Mouse (Mus musculus): ENCODE measurements around the gene Commd2. TPM values are rescaled to one million over a fixed set of nuclear protein-coding genes. Genes with fewer than 3 reads are reported as not detected.
A peak's percentile ranks its signal among the peaks of the same experiment; 100 is the strongest.

Gene Commd2
- polyA plus RNA-seq (2014; fragmentation: Nextera tagmentation; extraction: Ambion mirVana), result 70.9 and 77.5 TPM in 2 replicates

DNA sequence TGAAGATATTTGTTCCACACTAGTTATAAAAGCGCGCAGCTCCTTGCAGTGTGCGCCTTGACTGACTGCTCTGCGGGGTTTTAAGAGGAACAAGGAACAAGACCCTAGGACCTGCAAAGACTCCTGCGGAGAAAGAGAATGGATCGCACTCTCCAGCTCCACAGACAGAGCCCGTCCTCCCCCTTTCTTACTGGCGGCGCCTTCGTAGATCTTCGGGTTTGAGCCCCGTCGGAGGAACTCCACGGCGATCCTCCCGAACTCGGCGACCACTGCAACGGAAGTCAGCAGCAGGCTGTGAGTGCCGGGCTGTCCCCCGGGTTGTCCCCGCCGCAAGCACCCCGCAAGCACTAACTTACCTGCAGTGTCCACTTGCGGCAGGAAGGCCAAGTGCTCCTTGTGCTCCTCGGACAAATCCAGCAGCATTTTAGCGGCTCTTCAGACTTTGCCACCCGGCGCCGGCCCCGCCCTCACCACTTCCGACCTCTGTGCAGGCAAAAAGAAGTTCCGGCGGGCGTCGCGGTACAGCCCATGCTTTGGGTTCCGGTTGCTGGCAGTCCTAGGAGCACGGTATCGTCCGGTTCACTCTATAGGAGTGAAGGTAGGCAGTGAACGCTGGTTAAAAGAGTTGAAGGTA lies at the start of gene Commd2:
TSS of gene Commd2 (minus strand) at position 485 of the 634 bp plus-strand sequence.
- H3K27ac ChIP-seq (ENCODE audit: low read depth, low read length), result peak within 1 kb of the TSS; percentile 70; the same call in 1 of the 2 replicates
- 0 out of 2 replicates have a peak, but pooled peaks cover 5% of the 10 kb centered on the region for H3K4me1 ChIP-seq (ENCODE audit: control insufficient read depth, insufficient read depth, low read length)
- ATAC-seq (ENCODE audit: low read depth), result peak; percentile 99
- under 1% methylated on average over 42 of the region's 42 CpGs for WGBS
- H3K4me2 ChIP-seq (ENCODE audit: low read depth, low read length), result peak within 1 kb of the TSS; percentile 65
- H3K27me3 ChIP-seq (ENCODE audit: control insufficient read depth, insufficient read depth, low read length), result no peaks in the 10 kb centered on the region
- H3K9me3 ChIP-seq (ENCODE audit: control insufficient read depth, low read length), result no peaks in the 10 kb centered on the region
- H3K9ac ChIP-seq (replicated peaks; ENCODE audit: low read depth, low read length), result peak within 1 kb of the TSS; percentile 72
- H3K36me3 ChIP-seq (ENCODE audit: control insufficient read depth, insufficient read depth, low read length), result peaks cover 3% of the 10 kb centered on the region; the same call in 1 of the 2 replicates
- peak within 1 kb of the TSS; percentile 73 for H3K4me3 ChIP-seq (ENCODE audit: low read depth, low read length)

DNA sequence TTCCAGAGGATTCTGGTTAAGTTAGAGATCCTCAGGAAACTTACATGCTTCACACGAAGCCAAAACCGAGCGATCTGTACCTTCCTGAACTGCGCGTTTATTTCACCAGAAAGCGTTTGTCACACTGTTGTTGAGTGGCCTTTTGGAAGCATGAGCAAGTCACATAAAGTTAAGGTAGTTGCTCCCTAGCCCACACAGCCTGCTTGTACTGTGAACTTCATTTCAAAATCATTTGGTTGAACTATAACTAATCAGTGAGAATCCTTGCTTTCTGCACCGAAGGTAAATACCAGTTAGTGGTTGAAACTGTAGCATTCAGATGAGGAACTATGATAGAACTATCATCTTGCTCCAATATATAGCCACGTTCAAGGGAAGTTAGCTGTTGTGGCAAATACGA lies 45.3 kb upstream of the Commd2 start:
- H3K27me3 ChIP-seq (ENCODE audit: control insufficient read depth, insufficient read depth, low read length), result no peaks in the 10 kb centered on the region
- H3K36me3 ChIP-seq (ENCODE audit: control insufficient read depth, insufficient read depth, low read length), result no peaks in the 10 kb centered on the region
- 93% methylated on average over 9 of the region's 9 CpGs for WGBS
- no peak overlapping the region for H3K4me3 ChIP-seq (ENCODE audit: low read depth, low read length)
- H3K9ac ChIP-seq (replicated peaks; ENCODE audit: low read depth, low read length), result no peak overlapping the region
- no peak overlapping the region for H3K27ac ChIP-seq (ENCODE audit: low read depth, low read length)
- no peaks in the 10 kb centered on the region for H3K4me1 ChIP-seq (ENCODE audit: control insufficient read depth, insufficient read depth, low read length)
- no peak overlapping the region for H3K4me2 ChIP-seq (ENCODE audit: low read depth, low read length)
- no peaks in the 10 kb centered on the region for H3K9me3 ChIP-seq (ENCODE audit: control insufficient read depth, low read length)
- ATAC-seq (ENCODE audit: low read depth), result no peak

DNA sequence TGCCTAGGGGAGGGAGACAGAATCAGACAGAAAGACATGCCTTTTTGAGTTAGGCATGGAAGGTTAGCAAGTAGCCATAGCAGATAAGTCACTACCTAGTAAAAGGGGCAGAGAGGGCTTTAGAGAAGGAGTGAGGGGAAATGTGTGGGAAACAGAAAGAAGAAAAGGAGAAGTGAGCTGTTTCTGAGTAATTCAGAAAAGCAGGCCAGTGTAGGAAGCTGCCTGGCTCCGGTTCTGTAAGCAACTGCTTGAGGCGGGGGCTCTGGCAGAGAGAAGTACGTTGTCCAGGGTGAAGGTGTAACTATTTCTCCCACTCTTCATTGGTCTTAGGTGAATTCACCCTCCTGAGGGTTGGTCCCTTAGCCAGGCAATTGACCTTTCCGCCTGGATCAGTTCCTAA lies 44.7 kb upstream of the Commd2 start:
- Histone ChIP-seq H3K9ac (replicated peaks; ENCODE audit: low read depth, low read length) (no peak overlapping the region), H3K9me3 (ENCODE audit: control insufficient read depth, low read length) (no peaks in the 10 kb centered on the region), H3K4me1 (ENCODE audit: control insufficient read depth, insufficient read depth, low read length) (no peaks in the 10 kb centered on the region), H3K4me2 (ENCODE audit: low read depth, low read length) (no peak overlapping the region), H3K27me3 (ENCODE audit: control insufficient read depth, insufficient read depth, low read length) (no peaks in the 10 kb centered on the region), H3K36me3 (ENCODE audit: control insufficient read depth, insufficient read depth, low read length) (no peaks in the 10 kb centered on the region), H3K27ac (ENCODE audit: low read depth, low read length) (no peak overlapping the region), H3K4me3 (ENCODE audit: low read depth, low read length) (no peak overlapping the region)
- ATAC-seq (ENCODE audit: low read depth), result no peak
- 96% methylated on average over 4 of the region's 4 CpGs for WGBS

GRCm38 (mm10) chr3:57692719-57693118 lies 41.2 kb upstream of the Commd2 start, which contains the start of gene Ankub1:
TSS of gene Ankub1 (minus strand) at chr3:57692799.
- H3K9ac ChIP-seq (replicated peaks; ENCODE audit: low read depth, low read length), result no peak within 1 kb of the TSS
- no peak within 1 kb of the TSS for H3K27ac ChIP-seq (ENCODE audit: low read depth, low read length)
- H3K9me3 ChIP-seq (ENCODE audit: control insufficient read depth, low read length), result no peaks in the 10 kb centered on the region
- WGBS, result 47% methylated on average over 2 of the region's 2 CpGs
- no peak for ATAC-seq (ENCODE audit: low read depth)
- no peaks in the 10 kb centered on the region for H3K27me3 ChIP-seq (ENCODE audit: control insufficient read depth, insufficient read depth, low read length)
- no peaks in the 10 kb centered on the region for H3K4me1 ChIP-seq (ENCODE audit: control insufficient read depth, insufficient read depth, low read length)
- H3K4me3 ChIP-seq (ENCODE audit: low read depth, low read length), result no peak within 1 kb of the TSS
- H3K36me3 ChIP-seq (ENCODE audit: control insufficient read depth, insufficient read depth, low read length), result no peaks in the 10 kb centered on the region
- H3K4me2 ChIP-seq (ENCODE audit: low read depth, low read length), result no peak within 1 kb of the TSS

- no peak for ATAC-seq (ENCODE audit: low read depth)
- no peaks in the 10 kb centered on the region for H3K4me1 ChIP-seq (ENCODE audit: control insufficient read depth, insufficient read depth, low read length)
- H3K9me3 ChIP-seq (ENCODE audit: control insufficient read depth, low read length), result no peaks in the 10 kb centered on the region
- H3K4me3 ChIP-seq (ENCODE audit: low read depth, low read length), result no peak overlapping the region
- H3K4me2 ChIP-seq (ENCODE audit: low read depth, low read length), result no peak overlapping the region
- no peaks in the 10 kb centered on the region for H3K27me3 ChIP-seq (ENCODE audit: control insufficient read depth, insufficient read depth, low read length)
- H3K27ac ChIP-seq (ENCODE audit: low read depth, low read length), result no peak overlapping the region
- no peak overlapping the region for H3K9ac ChIP-seq (replicated peaks; ENCODE audit: low read depth, low read length)
- H3K36me3 ChIP-seq (ENCODE audit: control insufficient read depth, insufficient read depth, low read length), result no peaks in the 10 kb centered on the region
- 90% methylated on average over 4 of the region's 4 CpGs for WGBS
Observed at GRCm38 (mm10) chr3:57691772-57692171, 40.3 kb upstream of the Commd2 start.

GRCm38 (mm10) chr3:57677786-57678185 lies 26.3 kb upstream of the Commd2 start:
- Histone ChIP-seq H3K4me1 (ENCODE audit: control insufficient read depth, insufficient read depth, low read length) (no peaks in the 10 kb centered on the region), H3K27me3 (ENCODE audit: control insufficient read depth, insufficient read depth, low read length) (no peaks in the 10 kb centered on the region), H3K4me3 (ENCODE audit: low read depth, low read length) (no peak overlapping the region), H3K27ac (ENCODE audit: low read depth, low read length) (no peak overlapping the region), H3K9me3 (ENCODE audit: control insufficient read depth, low read length) (no peaks in the 10 kb centered on the region), H3K9ac (replicated peaks; ENCODE audit: low read depth, low read length) (no peak overlapping the region), H3K4me2 (ENCODE audit: low read depth, low read length) (no peak overlapping the region), H3K36me3 (ENCODE audit: control insufficient read depth, insufficient read depth, low read length) (no peaks in the 10 kb centered on the region)
- no peak for ATAC-seq (ENCODE audit: low read depth)

GRCm38 (mm10) chr3:57674075-57674474 lies 22.6 kb upstream of the Commd2 start:
- no peaks in the 10 kb centered on the region for H3K36me3 ChIP-seq (ENCODE audit: control insufficient read depth, insufficient read depth, low read length)
- H3K27ac ChIP-seq (ENCODE audit: low read depth, low read length), result no peak overlapping the region
- no peaks in the 10 kb centered on the region for H3K4me1 ChIP-seq (ENCODE audit: control insufficient read depth, insufficient read depth, low read length)
- H3K9ac ChIP-seq (replicated peaks; ENCODE audit: low read depth, low read length), result no peak overlapping the region
- H3K9me3 ChIP-seq (ENCODE audit: control insufficient read depth, low read length), result no peaks in the 10 kb centered on the region
- H3K27me3 ChIP-seq (ENCODE audit: control insufficient read depth, insufficient read depth, low read length), result no peaks in the 10 kb centered on the region
- WGBS, result 83% methylated on average over 2 of the region's 2 CpGs
- H3K4me3 ChIP-seq (ENCODE audit: low read depth, low read length), result no peak overlapping the region
- no peak for ATAC-seq (ENCODE audit: low read depth)
- H3K4me2 ChIP-seq (ENCODE audit: low read depth, low read length), result no peak overlapping the region

GRCm38 (mm10) chr3:57673586-57673985 lies 22.1 kb upstream of the Commd2 start:
- H3K27me3 ChIP-seq (ENCODE audit: control insufficient read depth, insufficient read depth, low read length), result no peaks in the 10 kb centered on the region
- H3K36me3 ChIP-seq (ENCODE audit: control insufficient read depth, insufficient read depth, low read length), result no peaks in the 10 kb centered on the region
- H3K27ac ChIP-seq (ENCODE audit: low read depth, low read length), result no peak overlapping the region
- no peak for ATAC-seq (ENCODE audit: low read depth)
- H3K4me3 ChIP-seq (ENCODE audit: low read depth, low read length), result no peak overlapping the region
- H3K4me1 ChIP-seq (ENCODE audit: control insufficient read depth, insufficient read depth, low read length), result no peaks in the 10 kb centered on the region
- WGBS, result 88% methylated on average over 4 of the region's 4 CpGs
- no peaks in the 10 kb centered on the region for H3K9me3 ChIP-seq (ENCODE audit: control insufficient read depth, low read length)
- no peak overlapping the region for H3K9ac ChIP-seq (replicated peaks; ENCODE audit: low read depth, low read length)
- no peak overlapping the region for H3K4me2 ChIP-seq (ENCODE audit: low read depth, low read length)

DNA sequence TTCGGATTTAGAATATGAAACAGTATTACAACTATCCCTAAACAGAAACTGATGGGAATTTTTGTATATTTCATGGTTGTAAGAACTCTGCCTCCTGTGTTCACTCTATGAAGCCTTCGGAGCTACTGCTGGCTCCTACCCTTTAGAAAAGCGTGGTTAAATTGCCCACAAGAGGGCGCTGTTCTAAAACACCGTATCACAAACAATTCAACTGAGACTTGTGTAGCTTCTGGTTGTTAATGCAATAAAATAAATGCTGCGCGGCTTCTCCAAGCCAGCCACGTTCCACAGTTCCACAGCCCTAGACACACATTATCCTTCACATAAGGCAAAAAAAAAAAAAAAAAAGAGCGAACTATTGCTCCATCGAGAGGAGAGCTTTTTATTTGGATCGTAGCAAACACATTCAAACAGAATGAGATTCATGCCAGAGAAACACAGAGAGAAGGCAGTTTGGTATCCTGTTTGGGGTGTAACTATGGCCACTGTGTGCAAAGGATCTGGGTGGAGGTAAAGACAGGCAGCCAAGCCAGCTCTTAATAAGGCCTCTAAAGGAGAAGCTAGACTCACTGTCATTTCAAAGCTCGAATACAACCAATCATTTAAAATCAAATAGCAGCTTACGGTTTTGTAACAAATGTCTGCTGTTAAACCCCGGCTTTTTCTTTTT lies 15.7 kb upstream of the Commd2 start:
- Histone ChIP-seq H3K27ac (ENCODE audit: low read depth, low read length) (no peak overlapping the region), H3K9ac (replicated peaks; ENCODE audit: low read depth, low read length) (no peak overlapping the region)

More for the DNA sequence above, 15.7 kb upstream of the Commd2 start:
- Histone ChIP-seq H3K36me3 (ENCODE audit: control insufficient read depth, insufficient read depth, low read length) (no peaks in the 10 kb centered on the region), H3K4me2 (ENCODE audit: low read depth, low read length) (peak overlapping the region; percentile 40), H3K9me3 (ENCODE audit: control insufficient read depth, low read length) (no peaks in the 10 kb centered on the region), H3K4me3 (ENCODE audit: low read depth, low read length) (peak overlapping the region; percentile 14; the same call in 1 of the 2 replicates), H3K27me3 (ENCODE audit: control insufficient read depth, insufficient read depth, low read length) (no peaks in the 10 kb centered on the region), H3K4me1 (ENCODE audit: control insufficient read depth, insufficient read depth, low read length) (no peaks in the 10 kb centered on the region)
- ATAC-seq (ENCODE audit: low read depth), result peak; percentile 92
- WGBS, result 26% methylated on average over 14 of the region's 14 CpGs

Measured in neural tube, embryonic 14.5 days (tissue).